Mouse (Mus musculus): Measurements from ENCODE around the gene Poln. TPM values are rescaled to one million over a fixed set of nuclear protein-coding genes. Genes with fewer than 3 reads are reported as not detected.

Gene Poln
- polyA plus RNA-seq, 1 experiment from 2014 or later: 0.55 TPM

- DNase-seq (ENCODE audit: low spot score): no peak
- Histone ChIP-seq H3K4me2 (ENCODE audit: low read length) (no peak overlapping the region), H3K27me3 (ENCODE audit: insufficient read depth, low read length) (no peaks in the 10 kb centered on the region), H3K27ac (no peak overlapping the region), H3K4me1 (replicated peaks; ENCODE audit: insufficient read depth, low read length) (no peaks in the 10 kb centered on the region), H3K9me3 (replicated peaks; ENCODE audit: low read length) (no peaks in the 10 kb centered on the region), H3K36me3 (ENCODE audit: insufficient read depth, low read length) (no peaks in the 10 kb centered on the region), H3K4me3 (replicated peaks; ENCODE audit: low read depth, low read length) (no peak overlapping the region), H3K9ac (ENCODE audit: low read depth, low read length) (no peak overlapping the region)
- no peak for TF ChIP-seq CTCF (IDR thresholded peaks at IDR 0.05; ENCODE audit: low read depth)
- no peak for ATAC-seq (replicated peaks; ENCODE audit: low FRiP score, low read depth)
- WGBS: 78% methylated on average over 7 of the region's 7 CpGs
These were observed 27.2 kb upstream of the Poln start for GRCm38 (mm10) chr5:34196423-34196822.

- no peak overlapping the region for H3K4me2 ChIP-seq (ENCODE audit: low read length)
These were observed 26.5 kb upstream of the Poln start for GRCm38 (mm10) chr5:34195786-34196185.

GRCm38 (mm10) chr5:34194975-34195662 is 25.9 kb upstream of the Poln start:
- no peak overlapping the region for H3K4me2 ChIP-seq (ENCODE audit: low read length)
- no peaks in the 10 kb centered on the region for H3K27me3 ChIP-seq (ENCODE audit: insufficient read depth, low read length)
- ATAC-seq (replicated peaks; ENCODE audit: low FRiP score, low read depth): no peak
- no peaks in the 10 kb centered on the region for H3K9me3 ChIP-seq (replicated peaks; ENCODE audit: low read length)
- 80% methylated on average over 6 of the region's 6 CpGs for WGBS
- DNase-seq (ENCODE audit: low spot score): no peak
- H3K4me1 ChIP-seq (replicated peaks; ENCODE audit: insufficient read depth, low read length): no peaks in the 10 kb centered on the region
- no peak overlapping the region for H3K4me3 ChIP-seq (replicated peaks; ENCODE audit: low read depth, low read length)
- H3K27ac ChIP-seq: no peak overlapping the region
- no peak overlapping the region for H3K9ac ChIP-seq (ENCODE audit: low read depth, low read length)
- TF ChIP-seq CTCF (IDR thresholded peaks at IDR 0.05; ENCODE audit: low read depth): no peak
- H3K36me3 ChIP-seq (ENCODE audit: insufficient read depth, low read length): no peaks in the 10 kb centered on the region

More at GRCm38 (mm10) chr5:34195786-34196185, 26.5 kb upstream of the Poln start:
- DNase-seq (ENCODE audit: low spot score) (no peak), ATAC-seq (replicated peaks; ENCODE audit: low FRiP score, low read depth) (no peak)
- Histone ChIP-seq H3K27ac (no peak overlapping the region), H3K27me3 (ENCODE audit: insufficient read depth, low read length) (no peaks in the 10 kb centered on the region), H3K9me3 (replicated peaks; ENCODE audit: low read length) (no peaks in the 10 kb centered on the region), H3K36me3 (ENCODE audit: insufficient read depth, low read length) (no peaks in the 10 kb centered on the region), H3K4me3 (replicated peaks; ENCODE audit: low read depth, low read length) (no peak overlapping the region), H3K4me1 (replicated peaks; ENCODE audit: insufficient read depth, low read length) (no peaks in the 10 kb centered on the region), H3K9ac (ENCODE audit: low read depth, low read length) (no peak overlapping the region)
- WGBS: 94% methylated on average over 12 of the region's 12 CpGs
- no peak for TF ChIP-seq CTCF (IDR thresholded peaks at IDR 0.05; ENCODE audit: low read depth)

GRCm38 (mm10) chr5:34194426-34194825 is 25.2 kb upstream of the Poln start:
- no peak overlapping the region for H3K9ac ChIP-seq (ENCODE audit: low read depth, low read length)
- DNase-seq (ENCODE audit: low spot score) (no peak), ATAC-seq (replicated peaks; ENCODE audit: low FRiP score, low read depth) (no peak)
- no peak overlapping the region for H3K27ac ChIP-seq
- H3K27me3 ChIP-seq (ENCODE audit: insufficient read depth, low read length): no peaks in the 10 kb centered on the region
- no peak overlapping the region for H3K4me2 ChIP-seq (ENCODE audit: low read length)
- no peak for TF ChIP-seq CTCF (IDR thresholded peaks at IDR 0.05; ENCODE audit: low read depth)
- no peak overlapping the region for H3K4me3 ChIP-seq (replicated peaks; ENCODE audit: low read depth, low read length)
- 43% methylated on average over 1 of the region's 1 CpGs for WGBS
- no peaks in the 10 kb centered on the region for H3K36me3 ChIP-seq (ENCODE audit: insufficient read depth, low read length)
- H3K9me3 ChIP-seq (replicated peaks; ENCODE audit: low read length): no peaks in the 10 kb centered on the region
- H3K4me1 ChIP-seq (replicated peaks; ENCODE audit: insufficient read depth, low read length): 0 out of 2 replicates have a peak, but pooled peaks cover 1% of the 10 kb centered on the region

GRCm38 (mm10) chr5:34191843-34192242 is 22.6 kb upstream of the Poln start:
- DNase-seq (ENCODE audit: low spot score): peak; percentile 20
- no peaks in the 10 kb centered on the region for H3K27me3 ChIP-seq (ENCODE audit: insufficient read depth, low read length)
- H3K9ac ChIP-seq (ENCODE audit: low read depth, low read length): no peak overlapping the region
- no peak overlapping the region for H3K4me2 ChIP-seq (ENCODE audit: low read length)
- ATAC-seq (replicated peaks; ENCODE audit: low FRiP score, low read depth): no peak
- no peak overlapping the region for H3K27ac ChIP-seq
- no peaks in the 10 kb centered on the region for H3K36me3 ChIP-seq (ENCODE audit: insufficient read depth, low read length)
- no peaks in the 10 kb centered on the region for H3K9me3 ChIP-seq (replicated peaks; ENCODE audit: low read length)
- 78% methylated on average over 4 of the region's 4 CpGs for WGBS
- peak; percentile 73 for TF ChIP-seq CTCF (IDR thresholded peaks at IDR 0.05; ENCODE audit: low read depth)
- no peak overlapping the region for H3K4me3 ChIP-seq (replicated peaks; ENCODE audit: low read depth, low read length)
- 0 out of 2 replicates have a peak, but pooled peaks cover 5% of the 10 kb centered on the region for H3K4me1 ChIP-seq (replicated peaks; ENCODE audit: insufficient read depth, low read length)

GRCm38 (mm10) chr5:34191021-34191420 is 21.8 kb upstream of the Poln start:
- no peaks in the 10 kb centered on the region for H3K36me3 ChIP-seq (ENCODE audit: insufficient read depth, low read length)
- 49% methylated on average over 4 of the region's 4 CpGs for WGBS
- no peak overlapping the region for H3K9ac ChIP-seq (ENCODE audit: low read depth, low read length)
- H3K9me3 ChIP-seq (replicated peaks; ENCODE audit: low read length): no peaks in the 10 kb centered on the region
- H3K4me3 ChIP-seq (replicated peaks; ENCODE audit: low read depth, low read length): no peak overlapping the region
- H3K27me3 ChIP-seq (ENCODE audit: insufficient read depth, low read length): no peaks in the 10 kb centered on the region
- no peak overlapping the region for H3K4me2 ChIP-seq (ENCODE audit: low read length)
- DNase-seq (ENCODE audit: low spot score) (peak; percentile 45), ATAC-seq (replicated peaks; ENCODE audit: low FRiP score, low read depth) (no peak)
- no peak for TF ChIP-seq CTCF (IDR thresholded peaks at IDR 0.05; ENCODE audit: low read depth)
- H3K27ac ChIP-seq: no peak overlapping the region
- H3K4me1 ChIP-seq (replicated peaks; ENCODE audit: insufficient read depth, low read length): peaks cover 10% of the 10 kb centered on the region
